Mouse (Mus musculus): ENCODE results near the gene Bace1. TPM values are rescaled to one million over a fixed set of nuclear protein-coding genes. Genes with fewer than 3 reads are reported as not detected.

Gene Bace1
- polyA plus RNA-seq, 1 experiment from 2014 or later = 36.0 TPM

DNA sequence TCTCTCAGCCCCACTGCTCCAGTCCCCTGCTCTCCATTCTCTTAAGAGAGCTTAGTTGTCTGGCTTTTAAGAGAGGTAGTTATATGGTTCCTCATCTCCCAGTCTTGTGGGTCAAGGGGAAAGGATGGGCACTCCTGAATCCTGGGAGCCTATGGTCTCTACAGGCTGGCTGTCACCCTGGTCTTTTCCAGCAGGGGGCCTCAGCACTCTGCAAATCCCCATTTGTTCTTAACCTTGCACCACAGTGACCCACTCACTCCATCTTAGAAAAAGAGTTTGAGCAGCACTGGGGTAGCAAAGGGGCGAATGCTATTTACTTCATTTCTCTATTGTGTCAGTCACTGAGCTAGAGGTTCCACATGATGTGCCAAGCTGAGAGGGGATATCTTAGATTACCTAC lies 73.3 kb downstream of the Bace1 start:
- H3K4me1 ChIP-seq = peaks cover 11% of the 10 kb centered on the region
- H3K9ac ChIP-seq = no peak overlapping the region
- H3K27me3 ChIP-seq = no peaks in the 10 kb centered on the region
- no peak overlapping the region for H3K4me2 ChIP-seq (replicated peaks)
- no peaks in the 10 kb centered on the region for H3K9me3 ChIP-seq
- H3K36me3 ChIP-seq = peaks cover 80% of the 10 kb centered on the region
- H3K4me3 ChIP-seq = no peak overlapping the region
- no peak overlapping the region for H3K27ac ChIP-seq
- 70% methylated on average over 1 of the region's 1 CpGs for WGBS
- no peak for ATAC-seq (ENCODE audit: low FRiP score, low read depth)

Other genes starting within 250 kb of the Bace1 start
- gene Cep164, start 9.9 kb upstream of the Bace1 start, polyA plus RNA-seq (2015; fragmentation: Nextera tagmentation; extraction: Ambion mirVana) = 31.6 and 37.7 TPM in 2 replicates
- 21.8 and 23.5 TPM in 2 replicates for gene Pcsk7, start 67.9 kb downstream of the Bace1 start, polyA plus RNA-seq (2015; fragmentation: Nextera tagmentation; extraction: Ambion mirVana)
- 66.7 and 70.6 TPM in 2 replicates for gene Rnf214, start 68.3 kb downstream of the Bace1 start, polyA plus RNA-seq (2015; fragmentation: Nextera tagmentation; extraction: Ambion mirVana)
- 17.3 and 19.1 TPM in 2 replicates for gene Tagln, start 97.5 kb downstream of the Bace1 start, polyA plus RNA-seq (2015; fragmentation: Nextera tagmentation; extraction: Ambion mirVana)
- 40.0 and 40.2 TPM in 2 replicates for gene Sidt2, start 116.7 kb downstream of the Bace1 start, polyA plus RNA-seq (2015; fragmentation: Nextera tagmentation; extraction: Ambion mirVana)
- 201 and 218 TPM in 2 replicates for gene Pafah1b2, start 174.1 kb downstream of the Bace1 start, polyA plus RNA-seq (2015; fragmentation: Nextera tagmentation; extraction: Ambion mirVana)
- 8.2 and 9.4 TPM in 2 replicates for gene Sik3, start 174.2 kb downstream of the Bace1 start, polyA plus RNA-seq (2015; fragmentation: Nextera tagmentation; extraction: Ambion mirVana)

Data from limb, embryonic 13.5 days (tissue).